Mouse (Mus musculus) thymus, adult 2 months (tissue): ENCODE results near the gene Marcks.

Experiments
- CTCF ChIP-seq: fragments of 200-500 bp; IDR thresholded peaks from 2 replicates; pipeline ENCODE4 v1.5.1; 2012; ENCODE audit warnings: mild to moderate bottlenecking, control low read depth, low read length, moderate library complexity, borderline replicate concordance; ENCODE audit not compliant: control insufficient read depth, poor library complexity, insufficient read depth; ENCODE audit errors: extremely low read depth
- POLR2A ChIP-seq: fragments of 200-500 bp; IDR thresholded peaks from 2 replicates; pipeline ENCODE4 v1.6.1; 2012; ENCODE audit warnings: mild to moderate bottlenecking, low read length, control low read depth, moderate library complexity; ENCODE audit not compliant: control insufficient read depth, poor library complexity, insufficient read depth; ENCODE audit errors: extremely low read depth

- TF ChIP-seq CTCF (no peak), POLR2A (no peak)
Observed at GRCm38 (mm10) chr10:37111432-37111831, 27.3 kb downstream of the Marcks start.
